Mouse (Mus musculus): ENCODE data around the gene Unc45b. TPM values are rescaled to one million over a fixed set of nuclear protein-coding genes. Genes with fewer than 3 reads are reported as not detected.

Gene Unc45b
- polyA plus RNA-seq, 1 experiment from 2014 or later, result 11.5 TPM

DNA sequence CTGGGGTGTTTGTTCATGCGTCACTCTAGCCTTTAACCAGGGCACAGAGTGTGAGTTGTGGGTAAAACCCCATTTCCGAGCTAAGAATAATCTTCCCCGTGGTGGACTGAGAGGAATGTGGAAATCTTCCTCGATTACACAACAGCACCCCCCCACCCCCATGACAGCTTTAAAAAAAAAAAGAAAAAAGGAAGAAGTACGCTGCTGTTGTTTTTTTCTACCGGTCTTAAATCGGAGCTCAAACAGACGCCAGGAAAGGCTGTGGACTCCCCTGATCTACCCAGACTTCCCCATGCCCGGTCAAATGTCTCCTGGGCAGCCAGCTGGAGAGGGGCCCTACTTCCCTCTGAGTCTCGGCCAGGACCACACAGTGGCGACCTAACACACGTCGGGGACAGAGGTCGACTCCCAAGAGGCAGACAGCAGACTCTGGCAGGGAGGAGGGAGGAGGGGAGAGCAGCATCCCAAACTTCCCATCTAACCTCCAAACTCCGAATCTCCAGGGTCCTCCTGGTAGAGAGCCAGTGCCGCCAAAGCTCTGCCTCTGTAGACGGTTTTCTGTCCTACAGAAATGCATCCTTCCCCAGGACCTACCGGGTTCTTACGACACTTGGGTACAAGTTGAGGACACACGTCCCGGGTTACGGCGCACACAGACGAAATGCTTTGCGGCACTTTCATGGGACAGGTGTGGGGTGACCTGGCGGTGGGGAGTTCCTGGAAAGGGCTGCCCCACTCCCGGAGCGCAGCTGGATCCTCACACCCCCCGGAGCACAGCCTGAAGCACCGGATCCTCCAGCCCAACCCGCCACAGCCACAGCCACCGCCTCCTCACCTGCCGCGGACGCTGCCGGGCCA is 39.9 kb upstream of the Unc45b start:
- Histone ChIP-seq H3K9ac (replicated peaks) (peak overlapping the region; percentile 69), H3K4me3 (replicated peaks) (peak overlapping the region; percentile 83), H3K27ac (peak overlapping the region; percentile 17; the same call in 1 of the 2 replicates), H3K27me3 (no peaks in the 10 kb centered on the region), H3K4me2 (peak overlapping the region; percentile 70), H3K4me1 (replicated peaks) (0 out of 2 replicates have a peak, but pooled peaks cover 8% of the 10 kb centered on the region), H3K9me3 (no peaks in the 10 kb centered on the region), H3K36me3 (no peaks in the 10 kb centered on the region)
- peak; percentile 52 for ATAC-seq (ENCODE audit: insufficient number of reproducible peaks, insufficient read depth, low FRiP score, low TSS enrichment, low read depth)
- 4% methylated on average over 36 of the region's 36 CpGs for WGBS

GRCm38 (mm10) chr11:82871031-82871446 is 39.3 kb upstream of the Unc45b start, which contains the start of gene Rffl:
Rffl (minus strand) TSS chr11:82871210.
- ATAC-seq (ENCODE audit: insufficient number of reproducible peaks, insufficient read depth, low FRiP score, low TSS enrichment, low read depth), result peak; percentile 93
- peak within 1 kb of the TSS; percentile 70 for H3K4me2 ChIP-seq
- 0 out of 2 replicates have a peak, but pooled peaks cover 8% of the 10 kb centered on the region for H3K4me1 ChIP-seq (replicated peaks)
- H3K9ac ChIP-seq (replicated peaks), result peak within 1 kb of the TSS; percentile 69
- WGBS, result under 1% methylated on average over 31 of the region's 43 CpGs
- no peaks in the 10 kb centered on the region for H3K9me3 ChIP-seq
- H3K27ac ChIP-seq, result peak within 1 kb of the TSS; percentile 17; the same call in 1 of the 2 replicates
- H3K4me3 ChIP-seq (replicated peaks), result peak within 1 kb of the TSS; percentile 83
- H3K36me3 ChIP-seq, result no peaks in the 10 kb centered on the region
- H3K27me3 ChIP-seq, result no peaks in the 10 kb centered on the region

DNA sequence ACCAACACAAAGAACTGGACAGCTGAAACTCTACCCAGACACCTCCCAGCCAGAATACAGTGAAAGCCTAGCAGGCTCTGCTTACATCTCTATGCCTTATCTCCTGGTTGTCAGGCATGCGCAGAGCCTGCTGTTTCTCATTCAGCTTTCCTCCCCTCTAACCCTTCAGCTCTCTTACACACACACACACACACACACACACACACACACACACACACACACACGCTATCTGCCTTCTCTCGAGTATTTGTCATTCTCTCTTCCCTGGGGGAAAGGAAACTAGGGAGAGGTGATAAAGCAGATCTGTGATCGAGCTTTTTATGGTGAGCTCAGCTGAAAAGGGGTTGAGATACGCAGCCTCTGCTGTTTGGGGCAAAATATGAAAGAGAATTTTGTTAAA is 35.4 kb upstream of the Unc45b start:
- H3K4me3 ChIP-seq (replicated peaks), result no peak overlapping the region
- H3K4me2 ChIP-seq, result no peak overlapping the region
- no peaks in the 10 kb centered on the region for H3K27me3 ChIP-seq
- peaks cover 6% of the 10 kb centered on the region; the same call in 1 of the 2 replicates for H3K36me3 ChIP-seq
- no peak for ATAC-seq (ENCODE audit: insufficient number of reproducible peaks, insufficient read depth, low FRiP score, low TSS enrichment, low read depth)
- no peaks in the 10 kb centered on the region for H3K9me3 ChIP-seq
- H3K4me1 ChIP-seq (replicated peaks), result 0 out of 2 replicates have a peak, but pooled peaks cover 6% of the 10 kb centered on the region
- H3K9ac ChIP-seq (replicated peaks), result no peak overlapping the region
- 81% methylated on average over 5 of the region's 5 CpGs for WGBS
- no peak overlapping the region for H3K27ac ChIP-seq

- H3K27ac ChIP-seq, result no peak overlapping the region
- ATAC-seq (ENCODE audit: insufficient number of reproducible peaks, insufficient read depth, low FRiP score, low TSS enrichment, low read depth), result no peak
- H3K9ac ChIP-seq (replicated peaks), result no peak overlapping the region
- no peaks in the 10 kb centered on the region for H3K27me3 ChIP-seq
- H3K4me2 ChIP-seq, result no peak overlapping the region
- peaks cover 6% of the 10 kb centered on the region; the same call in 1 of the 2 replicates for H3K36me3 ChIP-seq
- WGBS, result 91% methylated on average over 5 of the region's 5 CpGs
- no peaks in the 10 kb centered on the region for H3K9me3 ChIP-seq
- H3K4me3 ChIP-seq (replicated peaks), result no peak overlapping the region
- H3K4me1 ChIP-seq (replicated peaks), result no peaks in the 10 kb centered on the region
Measured at GRCm38 (mm10) chr11:82875631-82876030, 34.7 kb upstream of the Unc45b start.

GRCm38 (mm10) chr11:82877726-82878344 is 32.5 kb upstream of the Unc45b start:
- no peak overlapping the region for H3K27ac ChIP-seq
- no peak overlapping the region for H3K4me2 ChIP-seq
- H3K4me1 ChIP-seq (replicated peaks), result no peaks in the 10 kb centered on the region
- H3K9me3 ChIP-seq, result no peaks in the 10 kb centered on the region
- WGBS, result 78% methylated on average over 7 of the region's 7 CpGs
- H3K9ac ChIP-seq (replicated peaks), result no peak overlapping the region
- peaks cover 10% of the 10 kb centered on the region; the same call in 1 of the 2 replicates for H3K36me3 ChIP-seq
- no peak overlapping the region for H3K4me3 ChIP-seq (replicated peaks)
- ATAC-seq (ENCODE audit: insufficient number of reproducible peaks, insufficient read depth, low FRiP score, low TSS enrichment, low read depth), result no peak
- no peaks in the 10 kb centered on the region for H3K27me3 ChIP-seq

- Histone ChIP-seq H3K9ac (replicated peaks) (no peak overlapping the region), H3K9me3 (no peaks in the 10 kb centered on the region), H3K4me1 (replicated peaks) (peaks cover under 1% of the 10 kb centered on the region; the same call in 1 of the 2 replicates), H3K27me3 (no peaks in the 10 kb centered on the region), H3K4me3 (replicated peaks) (no peak overlapping the region), H3K4me2 (no peak overlapping the region), H3K27ac (no peak overlapping the region), H3K36me3 (peaks cover 10% of the 10 kb centered on the region; the same call in 1 of the 2 replicates)
- 63% methylated on average over 8 of the region's 8 CpGs for WGBS
- no peak for ATAC-seq (ENCODE audit: insufficient number of reproducible peaks, insufficient read depth, low FRiP score, low TSS enrichment, low read depth)
Measured at GRCm38 (mm10) chr11:82883180-82883579, 27.2 kb upstream of the Unc45b start.

DNA sequence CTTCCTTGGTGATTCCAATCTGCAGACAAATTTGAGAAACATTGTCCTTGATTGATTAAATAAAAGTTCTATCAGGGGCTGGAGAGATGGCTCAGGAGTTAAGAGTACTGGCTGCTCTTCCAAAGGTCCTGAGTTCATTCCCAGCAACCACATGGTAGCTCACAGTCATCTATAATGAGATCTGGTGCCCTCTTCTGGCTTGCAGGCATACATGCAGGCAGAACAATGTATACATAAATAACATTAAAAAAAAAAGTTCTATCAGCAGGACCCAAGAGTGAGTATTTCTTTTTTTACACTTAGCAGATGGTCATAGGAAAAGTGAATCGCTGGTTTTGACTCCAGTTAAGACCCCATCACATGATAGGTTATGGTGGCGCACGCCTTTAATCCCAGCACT is 23.8 kb upstream of the Unc45b start:
- WGBS, result 80% methylated on average over 3 of the region's 3 CpGs
- Histone ChIP-seq H3K4me2 (no peak overlapping the region), H3K9ac (replicated peaks) (no peak overlapping the region), H3K36me3 (peaks cover 4% of the 10 kb centered on the region; the same call in 1 of the 2 replicates), H3K4me3 (replicated peaks) (no peak overlapping the region), H3K27me3 (peaks cover 3% of the 10 kb centered on the region; the same call in 1 of the 2 replicates), H3K9me3 (no peaks in the 10 kb centered on the region), H3K27ac (no peak overlapping the region), H3K4me1 (replicated peaks) (peaks cover 17% of the 10 kb centered on the region; the same call in 1 of the 2 replicates)
- ATAC-seq (ENCODE audit: insufficient number of reproducible peaks, insufficient read depth, low FRiP score, low TSS enrichment, low read depth), result no peak

DNA sequence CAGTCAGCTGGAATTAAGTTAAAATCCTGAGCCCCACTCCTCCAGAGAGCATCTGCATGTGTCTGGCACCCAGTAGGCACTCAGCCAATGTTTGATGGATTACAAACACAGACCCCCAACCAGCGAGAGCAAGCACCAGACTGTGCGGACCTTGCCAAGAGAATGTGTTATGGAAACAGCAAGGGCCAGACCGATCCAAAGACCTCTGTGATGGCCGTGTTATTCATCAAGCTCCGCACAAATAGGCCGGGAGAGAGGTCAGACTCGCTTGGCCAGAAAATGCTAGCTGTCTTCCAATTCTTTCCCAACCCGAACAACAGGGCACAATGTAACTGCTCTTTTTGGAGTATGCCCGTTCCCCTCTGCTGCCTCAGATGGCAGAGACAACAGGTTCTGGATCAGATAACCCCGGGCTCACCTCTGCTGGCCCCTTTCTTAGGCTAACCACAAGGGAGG is 21.8 kb upstream of the Unc45b start:
- Histone ChIP-seq H3K9me3 (no peaks in the 10 kb centered on the region), H3K4me1 (replicated peaks) (peaks cover 17% of the 10 kb centered on the region; the same call in 1 of the 2 replicates), H3K27ac (no peak overlapping the region), H3K4me3 (replicated peaks) (no peak overlapping the region), H3K4me2 (peak overlapping the region; percentile 87), H3K27me3 (peaks cover 8% of the 10 kb centered on the region; the same call in 1 of the 2 replicates), H3K36me3 (no peaks in the 10 kb centered on the region), H3K9ac (replicated peaks) (peak overlapping the region; percentile 27; the same call in 1 of the 2 replicates)
- ATAC-seq (ENCODE audit: insufficient number of reproducible peaks, insufficient read depth, low FRiP score, low TSS enrichment, low read depth), result no peak
- WGBS, result 74% methylated on average over 10 of the region's 10 CpGs

GRCm38 (mm10) chr11:82889524-82890341 is 20.6 kb upstream of the Unc45b start:
- Histone ChIP-seq H3K4me1 (replicated peaks) (peaks cover 17% of the 10 kb centered on the region; the same call in 1 of the 2 replicates), H3K27ac (peak overlapping the region; percentile 46; the same call in 1 of the 2 replicates), H3K9me3 (no peaks in the 10 kb centered on the region), H3K9ac (replicated peaks) (peak overlapping the region; percentile 65), H3K4me3 (replicated peaks) (peak overlapping the region; percentile 63), H3K36me3 (no peaks in the 10 kb centered on the region), H3K4me2 (peak overlapping the region; percentile 87), H3K27me3 (peaks cover 8% of the 10 kb centered on the region; the same call in 1 of the 2 replicates)
- ATAC-seq (ENCODE audit: insufficient number of reproducible peaks, insufficient read depth, low FRiP score, low TSS enrichment, low read depth), result peak; percentile 18; the same call in 1 of the 2 replicates
- WGBS, result 8% methylated on average over 31 of the region's 31 CpGs

DNA sequence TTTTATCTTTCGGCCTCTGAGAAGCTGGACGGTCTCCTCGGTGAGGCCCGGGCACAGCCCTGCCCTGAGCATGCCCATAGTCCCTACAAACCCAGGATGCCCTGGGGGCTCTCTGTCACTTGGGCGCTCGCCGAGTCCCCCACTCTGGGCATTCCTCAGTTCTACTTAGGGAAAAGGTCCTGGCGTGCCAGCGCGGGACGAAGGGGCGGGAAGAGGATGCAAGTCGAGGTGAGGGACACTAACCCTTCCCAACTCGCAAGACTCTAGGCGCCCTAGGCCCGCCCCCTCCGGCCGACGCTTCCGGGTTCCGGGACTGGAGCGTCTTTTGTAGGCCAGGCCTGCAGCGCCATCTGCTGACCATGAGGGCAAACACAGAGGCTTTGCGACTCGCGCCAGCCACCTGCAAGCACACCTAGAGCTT is 20.0 kb upstream of the Unc45b start, which contains the start of gene Rad51d:
Gene Rad51d (minus strand): TSS at position 273 of the 421 bp plus-strand sequence.
- Histone ChIP-seq H3K4me1 (replicated peaks) (peaks cover 17% of the 10 kb centered on the region; the same call in 1 of the 2 replicates), H3K4me2 (peak within 1 kb of the TSS; percentile 87), H3K36me3 (no peaks in the 10 kb centered on the region), H3K27me3 (peaks cover 8% of the 10 kb centered on the region; the same call in 1 of the 2 replicates), H3K9ac (replicated peaks) (peak within 1 kb of the TSS; percentile 65), H3K4me3 (replicated peaks) (peak within 1 kb of the TSS; percentile 63), H3K9me3 (no peaks in the 10 kb centered on the region), H3K27ac (peak within 1 kb of the TSS; percentile 46; the same call in 1 of the 2 replicates)
- WGBS, result under 1% methylated on average over 26 of the region's 26 CpGs
- peak; percentile 76 for ATAC-seq (ENCODE audit: insufficient number of reproducible peaks, insufficient read depth, low FRiP score, low TSS enrichment, low read depth)
